Mouse (Mus musculus) left cerebral cortex, postnatal 10 days (tissue): Measurements from ENCODE around the gene Mis18a. TPM values are rescaled to one million over a fixed set of nuclear protein-coding genes. Genes with fewer than 3 reads are reported as not detected.

Experiments used
- DNase-seq, 2 experiments: peaks; one replicate each; pipeline ENCODE4 v3.0.0; 2021 to 2022; ENCODE audit warnings: low spot score in 2 of 2, mixed read lengths in 1 of 2; ENCODE audit errors: extremely low spot score in 1 of 2
- intact Hi-C: fragments of 180-260 bp; cut with DNase I; formaldehyde crosslinking; loops from one replicate; pipeline ENCODE4 v1.15.1; 2025
- total RNA-seq, 2 experiments: library from RNA; stranded (reverse); gene quantifications; 2 replicates each; pipeline ENCODE4 v1.2.3; 2021

Mis18a gene
- 1 to 10 TPM; 7.2 to 9.0 TPM for total RNA-seq

- DNase-seq = peak; percentile 93 to 96
- intact Hi-C loops = no loop called here
Observed at GRCm38 (mm10) chr16:90727233-90728115, at the start of gene Mis18a. TSS of gene Mis18a (minus strand) at chr16:90727404.

- DNase-seq = no peak
- intact Hi-C loops = loop anchor here (10.0 kb wide), 1 partner anchor 249 kb away; no protein-coding TSS in a partner anchor
Observed at GRCm38 (mm10) chr16:90775946-90776520, 48.8 kb upstream of the Mis18a start.

GRCm38 (mm10) chr16:90774646-90775045 lies 47.4 kb upstream of the Mis18a start:
- intact Hi-C loops = loop anchor here (10.0 kb wide), 1 partner anchor 250 kb away; no protein-coding TSS in a partner anchor
- DNase-seq = no peak

- no peak for DNase-seq
- intact Hi-C loops = loop anchor here (10.0 kb wide), 1 partner anchor 251 kb away; no protein-coding TSS in a partner anchor
Observed at GRCm38 (mm10) chr16:90774216-90774615, 47.0 kb upstream of the Mis18a start.

GRCm38 (mm10) chr16:90766919-90767454 lies 39.8 kb upstream of the Mis18a start:
- DNase-seq = no peak
- intact Hi-C loops = no loop called here

- intact Hi-C loops = no loop called here
- no peak for DNase-seq
Observed at GRCm38 (mm10) chr16:90765195-90765877, 38.1 kb upstream of the Mis18a start.

- no peak for DNase-seq
- intact Hi-C loops = no loop called here
Observed at GRCm38 (mm10) chr16:90760515-90760914, 33.3 kb upstream of the Mis18a start.

GRCm38 (mm10) chr16:90759335-90759734 lies 32.1 kb upstream of the Mis18a start:
- intact Hi-C loops = no loop called here
- no peak for DNase-seq

- DNase-seq = no peak
- intact Hi-C loops = loop anchor here (5.0 kb wide), 1 partner anchor 39 kb away; no protein-coding TSS in a partner anchor
Observed at GRCm38 (mm10) chr16:90753386-90753941, 26.3 kb upstream of the Mis18a start.

- intact Hi-C loops = no loop called here
- no peak for DNase-seq
Observed at GRCm38 (mm10) chr16:90748169-90748568, 21.0 kb upstream of the Mis18a start.

- intact Hi-C loops = no loop called here
- peak in 1 of 2 experiments; percentile 20 for DNase-seq
Observed at GRCm38 (mm10) chr16:90747143-90747542, 19.9 kb upstream of the Mis18a start.

- intact Hi-C loops = no loop called here
- peak in 1 of 2 experiments; percentile 40 for DNase-seq
Observed at GRCm38 (mm10) chr16:90738092-90738956, 11.1 kb upstream of the Mis18a start, which contains the start of gene Mrap. TSS of gene Mrap (plus strand) at chr16:90738207.

GRCm38 (mm10) chr16:90736672-90737270 lies 9.6 kb upstream of the Mis18a start:
- intact Hi-C loops = no loop called here
- DNase-seq = no peak

GRCm38 (mm10) chr16:90735611-90736010 lies 8.4 kb upstream of the Mis18a start:
- intact Hi-C loops = no loop called here
- no peak for DNase-seq

- intact Hi-C loops = no loop called here
- no peak for DNase-seq
Observed at GRCm38 (mm10) chr16:90726600-90727227, 490 bp downstream of the Mis18a start.

- intact Hi-C loops = no loop called here
- DNase-seq = no peak
Observed at GRCm38 (mm10) chr16:90724051-90724450, 3.2 kb downstream of the Mis18a start.

- no peak for DNase-seq
- intact Hi-C loops = loop anchor here (2.0 to 5.0 kb wide), 2 partner anchors 326 to 388 kb away; no protein-coding TSS in a partner anchor
Observed at GRCm38 (mm10) chr16:90710313-90710712, 16.9 kb downstream of the Mis18a start.
